Mouse (Mus musculus) 416B (cell line): Measurements from ENCODE around the gene Ahnak2.
"Not testable (repeated sequence)": the region's sequence is repeated elsewhere in the genome, so short reads cannot be mapped to it uniquely, and the experiment has no call there.

Experiments used
- DNase-seq: peaks from one replicate; pipeline ENCODE4 v3.0.0; 2011; ENCODE audit warnings: low read depth

The Ahnak2 gene

DNA sequence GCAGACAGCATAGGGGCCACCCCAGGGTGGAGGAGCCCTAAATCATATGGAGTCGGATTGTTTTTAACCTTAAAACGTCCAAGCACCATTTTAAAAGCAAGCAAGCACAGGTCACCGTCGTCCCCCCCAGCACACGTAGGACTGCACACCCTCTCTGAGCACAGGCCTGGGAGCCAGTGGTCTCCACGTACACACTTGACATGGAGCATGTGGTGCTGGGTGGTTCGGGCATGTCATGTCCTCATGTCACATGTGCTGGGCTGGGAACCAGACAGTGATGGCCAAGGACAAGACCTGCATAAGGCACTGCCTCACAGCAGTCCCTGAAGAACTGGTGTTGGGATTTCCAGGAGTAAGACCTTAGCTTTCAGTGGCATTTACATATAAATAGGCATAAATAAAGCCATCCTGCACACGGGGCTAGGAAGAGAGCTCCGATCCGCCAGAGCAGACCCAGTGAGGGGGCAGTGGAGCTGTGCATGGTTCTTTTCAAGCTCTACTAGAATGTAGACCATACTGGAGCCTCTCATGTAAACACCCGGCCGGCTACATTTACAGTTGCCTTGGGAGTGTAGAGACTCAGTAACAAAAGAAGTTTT lies 18.0 kb upstream of the Ahnak2 start:
- DNase-seq: no peak

DNA sequence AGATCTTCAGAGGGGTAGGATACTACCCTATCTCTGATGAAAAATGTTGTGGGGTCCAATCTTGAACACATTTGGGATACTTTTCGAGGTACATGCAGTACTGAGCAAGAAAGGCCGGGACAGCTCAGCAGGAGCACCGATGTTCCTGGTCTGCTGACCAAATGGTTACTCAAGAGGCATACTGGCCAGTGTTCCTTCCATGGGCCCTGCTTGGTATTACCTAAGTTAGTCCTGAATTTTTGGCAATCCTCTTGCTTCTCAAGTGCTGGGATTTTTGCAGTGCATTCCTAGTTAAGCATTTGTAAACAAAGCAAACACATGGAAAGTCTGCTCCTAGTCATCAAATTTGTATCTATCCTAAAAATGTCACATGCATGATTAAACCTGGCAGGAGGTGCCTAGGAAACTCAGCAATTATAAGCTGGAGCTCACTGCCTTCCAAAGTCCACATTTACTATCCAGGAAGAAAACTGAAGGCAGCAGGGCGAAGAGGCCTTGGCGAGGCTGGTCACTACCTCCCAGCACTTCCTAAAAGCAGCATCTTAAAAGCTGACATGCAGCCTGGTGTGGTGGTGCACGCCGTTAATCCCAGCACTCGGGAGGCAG lies 16.7 kb upstream of the Ahnak2 start:
- DNase-seq: no peak

DNA sequence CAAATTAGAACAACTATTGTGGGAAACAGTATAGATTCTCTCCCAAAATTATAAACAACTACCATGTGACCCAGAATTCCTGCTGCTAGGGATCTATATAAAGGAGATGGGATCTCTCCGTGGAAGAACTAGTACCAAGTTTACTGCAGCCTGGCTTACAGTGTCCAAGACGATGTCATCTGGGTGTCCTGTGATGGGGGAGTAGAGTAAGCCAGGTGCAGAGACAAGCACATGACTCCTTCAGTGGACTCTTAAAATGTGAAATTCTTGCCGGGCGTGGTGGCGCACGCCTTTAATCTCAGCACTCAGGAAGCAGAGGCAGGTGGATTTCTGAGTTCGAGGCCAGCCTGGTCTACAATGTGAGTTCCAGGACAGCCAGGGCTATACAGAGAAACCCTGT lies 14.4 kb upstream of the Ahnak2 start:
- not testable (repeated sequence) for DNase-seq

DNA sequence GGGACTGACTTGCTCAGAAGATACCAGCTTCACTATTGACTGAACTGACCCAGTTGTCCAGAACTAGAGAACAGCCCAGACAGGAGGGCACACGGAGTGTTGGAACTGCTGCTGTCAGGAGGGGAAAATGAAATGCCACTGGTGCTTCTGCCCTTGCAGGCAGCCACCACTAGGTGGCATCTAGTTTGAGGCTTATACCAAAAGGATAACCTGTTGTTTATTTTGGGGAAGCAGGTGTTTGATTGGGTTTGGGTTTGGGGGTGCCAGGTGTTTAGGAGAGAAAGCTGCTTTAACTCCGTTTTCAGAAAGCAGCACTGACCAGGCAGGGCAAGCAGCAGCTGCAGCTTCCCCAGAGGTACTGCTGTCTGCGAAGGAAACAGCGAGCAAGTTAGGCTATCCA lies 13.8 kb upstream of the Ahnak2 start:
- peak; percentile 53 for DNase-seq

DNA sequence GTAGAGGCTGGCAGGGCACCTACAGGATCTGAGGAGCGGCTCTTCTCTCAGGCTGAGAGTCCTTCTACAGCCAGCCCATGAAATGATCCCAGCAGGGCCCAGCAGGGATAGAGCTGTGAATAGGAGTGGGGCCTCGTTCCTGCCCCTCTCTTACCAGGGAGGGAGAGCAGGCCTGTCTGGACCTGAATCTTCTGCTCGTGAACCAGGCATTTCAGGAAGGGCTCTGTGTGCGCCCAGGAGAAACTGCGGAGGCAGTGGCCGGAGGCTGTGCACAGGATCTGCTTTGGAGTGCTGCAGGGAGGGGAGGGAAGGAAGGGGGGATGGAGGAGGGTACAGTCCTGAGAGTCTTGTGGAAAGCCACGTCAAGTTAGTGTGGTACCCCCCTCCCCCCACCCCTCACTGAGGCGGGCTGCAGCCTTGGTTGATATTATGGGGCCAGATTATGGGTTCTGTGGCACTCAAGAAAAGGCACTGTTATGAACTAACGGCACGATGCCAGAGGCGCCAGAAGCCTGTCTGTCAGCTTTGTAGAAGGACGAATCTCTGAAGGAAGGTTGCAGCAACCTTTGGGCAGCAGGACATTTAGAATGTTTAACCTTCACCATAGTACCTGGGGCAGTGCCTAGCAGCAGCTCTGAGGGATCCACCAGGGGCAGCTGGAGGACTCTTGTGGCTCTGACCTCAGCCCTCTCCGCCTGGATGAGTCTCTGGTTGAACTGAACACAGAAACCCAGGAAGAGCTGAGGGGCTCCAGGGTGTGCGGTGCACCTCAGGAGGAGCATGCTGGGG lies 12.4 kb upstream of the Ahnak2 start:
- no peak for DNase-seq

DNA sequence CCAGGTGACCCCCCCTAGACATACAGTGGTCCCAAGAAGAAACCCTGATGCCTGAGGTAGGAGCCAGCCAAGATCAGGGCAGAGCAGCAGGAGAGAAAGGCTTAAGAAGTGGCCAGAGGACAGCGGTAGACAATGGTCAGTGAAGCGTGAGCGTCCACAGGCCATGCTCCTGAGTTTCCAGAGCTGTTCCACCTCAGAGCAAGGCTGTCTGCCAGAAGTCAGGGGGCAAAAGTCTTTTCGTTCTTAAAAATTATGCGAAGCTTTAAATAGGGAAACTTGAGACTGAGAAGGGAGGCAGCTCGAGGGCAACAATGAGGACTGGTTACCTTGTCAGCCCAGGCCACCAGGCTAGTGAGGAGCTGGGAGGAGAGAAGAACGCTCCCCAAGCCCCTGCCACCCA lies 10.9 kb upstream of the Ahnak2 start:
- DNase-seq: no peak

DNA sequence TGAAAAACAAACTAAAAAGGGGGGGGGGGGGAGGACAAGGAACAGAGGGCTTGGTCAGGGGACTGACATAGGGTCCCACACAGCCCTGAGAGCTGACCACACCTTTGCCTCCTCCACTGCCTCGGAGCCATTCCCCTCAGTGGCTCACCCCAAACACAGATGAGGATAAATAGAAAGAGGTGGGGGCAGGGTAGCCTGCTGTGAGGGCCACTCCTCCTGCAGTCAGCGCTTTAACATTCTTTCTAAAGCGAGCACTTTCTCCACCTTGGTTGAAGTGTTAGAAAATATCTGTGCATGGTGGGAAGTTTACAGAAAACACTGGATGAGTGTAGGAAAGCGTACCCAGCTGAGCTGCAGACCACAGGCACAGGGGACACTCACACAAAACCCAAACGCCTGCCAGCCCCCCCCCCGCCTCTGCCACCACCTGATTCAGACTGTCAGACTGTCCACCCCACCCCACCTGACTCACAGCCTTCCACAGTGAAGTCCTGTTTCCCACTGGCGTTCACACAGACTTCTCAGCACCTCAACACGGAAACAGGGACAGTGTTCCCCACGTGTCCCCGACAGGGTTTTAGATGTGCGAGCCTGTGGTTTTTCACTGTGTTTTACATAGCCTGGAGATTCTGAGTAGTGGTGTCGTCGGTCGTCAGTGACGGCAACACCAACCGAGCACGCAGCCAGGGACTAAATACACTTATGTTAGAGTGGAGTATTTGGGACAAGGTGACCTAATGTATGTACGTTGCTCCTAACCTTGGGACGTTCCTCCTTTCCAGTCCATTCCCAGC lies 7.8 kb upstream of the Ahnak2 start:
- no peak for DNase-seq

DNA sequence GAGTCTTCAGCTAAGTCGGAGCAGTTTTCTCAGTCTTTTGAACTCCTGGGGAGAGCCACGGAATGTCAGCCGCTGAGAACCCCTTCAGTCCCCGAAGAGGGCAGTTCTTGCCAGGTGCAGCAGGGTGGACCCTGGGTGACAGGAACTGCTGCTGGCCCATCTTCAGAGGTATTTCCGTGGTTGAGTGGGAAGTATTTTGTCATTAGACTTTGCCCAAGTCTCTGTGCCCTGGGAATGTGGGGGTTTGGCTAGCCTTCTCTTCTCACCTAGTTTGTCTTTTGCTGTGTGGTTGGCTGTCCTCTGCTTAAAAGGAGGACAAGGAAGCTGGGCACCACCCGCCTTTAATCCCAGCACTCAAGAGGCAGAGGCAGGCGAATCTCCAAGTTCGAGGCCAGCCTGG lies 7.2 kb upstream of the Ahnak2 start:
- DNase-seq: no peak

DNA sequence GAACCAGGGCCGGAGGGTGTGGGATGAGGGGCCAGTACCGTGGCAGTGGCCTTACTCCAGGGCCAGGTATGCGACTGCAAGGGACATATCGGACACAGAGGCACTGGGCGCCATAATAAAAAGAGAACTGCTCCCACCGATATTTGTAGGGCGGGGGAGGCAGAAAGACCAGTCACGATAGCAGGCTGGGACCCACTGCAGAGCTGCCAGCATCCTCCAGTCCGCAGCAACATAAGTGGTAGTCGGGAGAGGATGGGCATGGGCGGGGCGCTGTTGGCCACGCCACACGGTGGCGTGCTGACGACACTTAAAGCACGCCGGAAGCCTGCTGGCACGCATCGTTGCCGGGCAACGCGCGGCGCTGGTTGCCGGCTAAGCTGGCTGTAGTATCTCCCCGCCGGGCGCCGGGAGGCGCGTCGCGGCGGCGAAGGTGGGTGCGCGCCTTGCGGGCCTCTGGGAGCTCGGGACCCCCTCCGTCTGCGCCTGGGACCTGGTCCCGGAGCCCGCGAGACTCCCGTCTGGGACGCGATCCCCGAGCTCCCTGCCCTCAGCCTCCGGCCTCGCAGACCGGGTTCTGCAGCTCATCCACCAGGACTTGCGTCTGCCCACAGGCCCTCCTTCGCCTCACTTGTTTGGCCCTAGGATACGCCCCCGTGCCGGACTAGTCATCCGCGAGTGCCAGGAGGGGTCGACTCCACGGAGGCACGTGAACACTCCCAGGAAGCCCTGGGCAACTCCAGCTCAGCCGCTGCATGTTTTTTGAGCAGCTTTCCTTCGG lies 6.3 kb upstream of the Ahnak2 start, which contains the start of gene Clba1:
TSS of gene Clba1 (plus strand) at position 351 of the 778 bp plus-strand sequence.
- peak; percentile 91 for DNase-seq

DNA sequence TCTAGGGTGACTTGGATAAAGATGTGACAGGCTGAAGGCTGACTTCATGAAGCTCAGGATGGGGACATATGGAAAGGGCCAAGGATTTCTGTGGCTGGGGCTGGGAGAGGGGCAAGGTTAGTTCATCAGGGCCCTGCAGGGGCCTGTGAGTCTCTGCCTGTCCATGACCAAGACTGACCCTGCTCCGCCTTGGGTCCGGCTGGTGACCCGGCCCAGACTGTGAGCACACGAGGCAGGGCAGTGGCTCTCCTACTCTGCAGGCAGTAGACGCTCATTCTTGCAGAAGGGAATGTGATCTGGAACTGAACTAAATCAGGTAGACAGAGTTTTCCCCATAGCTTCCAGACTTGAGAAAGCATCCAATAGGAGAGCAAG lies 5.7 kb upstream of the Ahnak2 start:
- no peak for DNase-seq

DNA sequence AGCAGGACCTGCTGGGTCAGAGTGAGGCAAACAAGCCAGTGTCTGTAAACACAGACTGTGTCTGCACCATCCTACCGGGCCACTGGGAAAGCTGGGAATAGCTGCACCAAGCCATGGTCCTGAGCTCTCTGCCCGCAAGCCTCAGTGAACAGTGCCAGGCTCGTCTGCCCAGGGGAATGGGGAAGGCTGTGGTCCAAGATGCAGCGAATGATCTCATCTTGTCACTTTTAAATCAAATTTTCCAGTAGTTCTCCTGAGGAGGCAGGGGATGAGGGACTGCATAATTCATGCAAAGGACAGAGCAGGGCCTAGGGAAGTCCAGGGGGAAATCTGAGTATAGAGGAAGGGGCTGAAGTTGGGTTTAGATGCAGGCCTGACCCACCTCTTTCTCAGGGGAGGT lies 5.3 kb upstream of the Ahnak2 start:
- DNase-seq: no peak

DNA sequence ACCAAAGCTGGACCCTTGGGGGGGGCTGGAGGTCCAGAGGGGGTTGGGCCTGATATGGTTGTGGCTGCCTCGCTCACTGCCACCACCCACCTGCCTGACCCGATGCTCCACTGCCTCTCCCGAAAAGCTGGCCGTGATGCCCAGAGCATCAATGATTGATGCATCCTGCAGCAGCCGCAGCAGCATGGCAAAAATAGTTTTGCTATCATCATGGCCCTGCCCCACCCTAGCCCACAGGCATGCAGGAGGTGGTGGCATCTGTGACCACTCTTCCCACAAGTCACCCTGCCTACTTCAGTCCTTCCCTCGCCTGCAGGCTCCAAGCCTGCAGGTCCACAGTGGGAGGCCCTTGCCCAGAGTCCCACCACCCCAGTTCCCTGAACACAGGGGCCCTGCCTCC lies 3.6 kb upstream of the Ahnak2 start:
- no peak for DNase-seq

DNA sequence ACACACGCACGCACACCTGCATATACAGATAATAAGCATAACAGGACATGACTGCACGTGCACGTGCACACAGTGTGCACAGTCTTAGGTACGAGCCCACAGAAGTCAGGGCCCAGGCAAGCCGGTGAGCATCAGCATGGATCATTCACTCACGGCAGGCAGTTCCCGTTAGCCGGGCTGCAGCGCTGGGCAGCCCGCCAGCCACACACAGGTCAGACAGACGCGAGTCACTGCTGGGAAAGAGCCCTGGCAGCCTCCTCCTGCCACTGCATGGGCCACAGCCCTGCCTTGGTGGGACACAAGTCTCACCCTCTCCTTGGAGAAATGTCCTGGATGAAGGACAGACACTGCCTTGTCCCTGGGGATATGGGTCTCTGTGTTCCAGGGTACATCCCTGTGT lies 1.6 kb upstream of the Ahnak2 start:
- no peak for DNase-seq

DNA sequence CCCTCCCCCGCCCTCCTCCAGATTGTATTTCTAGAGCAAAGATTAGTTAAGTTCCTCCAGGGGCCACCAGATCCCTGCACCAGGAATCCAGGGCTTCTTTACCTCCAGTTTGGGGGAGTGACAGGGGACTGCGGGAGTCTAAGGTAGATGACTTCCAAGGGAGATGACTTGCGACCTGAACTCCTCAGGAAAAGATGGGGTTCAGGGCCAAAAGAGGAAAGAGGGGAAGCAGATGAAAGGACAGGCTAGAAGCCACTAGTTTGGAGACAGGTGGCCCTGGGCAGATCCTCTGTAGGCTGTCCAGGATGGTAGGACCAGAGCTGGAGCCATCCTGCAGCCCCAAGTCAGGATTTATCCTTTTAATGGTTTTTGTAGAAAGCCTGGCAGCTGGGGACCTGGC lies 460 bp upstream of the Ahnak2 start:
- no peak for DNase-seq

DNA sequence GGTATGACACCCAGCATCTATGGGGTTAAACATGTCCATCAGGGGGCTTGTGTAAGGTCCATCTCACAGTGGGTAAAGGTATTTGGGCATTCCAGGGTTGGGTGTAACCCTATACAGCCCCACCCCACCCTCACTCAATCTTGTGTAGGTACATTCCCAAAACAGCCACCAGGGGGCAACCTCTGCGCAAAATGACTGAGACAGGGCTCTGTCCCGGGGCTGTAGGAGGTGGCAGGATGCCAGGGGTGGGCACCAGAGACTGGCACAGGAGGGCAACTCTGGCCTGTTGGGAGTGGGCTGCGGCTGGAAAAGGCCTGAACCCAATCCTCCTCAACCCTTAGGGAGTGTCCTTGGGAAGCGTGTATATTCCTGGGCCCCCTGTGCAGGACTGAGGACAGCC lies 2.0 kb downstream of the Ahnak2 start:
- DNase-seq: peak; percentile 58

DNA sequence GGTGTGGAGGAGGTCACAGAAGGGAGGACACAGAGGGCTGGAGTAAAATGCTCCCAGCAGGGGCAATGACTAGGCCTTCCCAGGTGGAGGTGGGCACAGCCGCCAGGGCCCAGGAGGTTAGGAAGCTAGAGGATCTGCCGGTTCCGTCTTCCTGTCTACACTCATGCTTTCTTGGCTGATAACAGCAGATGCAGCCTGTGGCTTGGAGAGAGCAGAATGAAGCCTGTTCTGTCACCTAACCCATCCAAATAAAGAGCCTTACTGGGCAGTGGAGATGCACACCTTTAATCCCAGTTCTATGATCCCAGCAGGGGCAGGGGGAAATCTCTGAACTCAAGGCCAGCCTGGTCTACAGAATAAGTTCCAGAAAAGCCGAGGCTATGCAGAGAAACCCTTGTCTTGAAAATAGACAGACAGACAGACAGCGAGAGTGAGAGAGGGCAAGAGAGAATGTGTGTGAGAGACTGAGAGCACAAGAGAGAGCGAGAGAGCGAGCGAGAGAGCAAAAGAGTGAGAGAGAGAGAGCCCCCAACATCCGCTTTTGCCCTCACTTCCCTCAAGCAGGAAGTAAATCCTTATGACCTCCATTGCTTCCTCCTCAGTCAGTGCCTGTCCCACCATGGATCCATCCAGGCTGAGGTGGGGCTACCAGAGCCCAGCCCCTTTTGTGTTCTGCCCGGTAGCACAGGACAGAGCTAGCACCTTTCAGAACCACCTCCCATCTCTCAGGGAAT lies 3.1 kb downstream of the Ahnak2 start:
- DNase-seq: no peak

DNA sequence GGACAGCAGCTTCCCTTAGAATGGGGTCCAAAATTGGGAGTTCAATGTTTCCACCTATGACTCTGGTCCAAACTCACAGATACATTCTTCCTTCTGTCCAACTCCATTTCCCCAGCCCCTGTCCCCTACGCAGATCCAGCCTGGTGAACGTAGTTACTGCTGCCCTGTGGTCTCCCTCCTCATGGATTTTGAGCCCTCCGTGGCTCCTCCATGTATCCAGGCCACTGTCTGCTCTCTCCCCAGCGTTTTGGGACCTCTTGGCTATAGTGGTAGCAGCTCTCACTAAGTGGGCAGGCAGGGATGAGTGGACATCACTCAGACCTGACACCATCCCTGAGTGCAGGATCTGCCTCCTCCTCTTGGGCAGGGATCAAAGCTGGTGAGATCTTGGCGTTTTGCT lies 3.7 kb downstream of the Ahnak2 start:
- no peak for DNase-seq

DNA sequence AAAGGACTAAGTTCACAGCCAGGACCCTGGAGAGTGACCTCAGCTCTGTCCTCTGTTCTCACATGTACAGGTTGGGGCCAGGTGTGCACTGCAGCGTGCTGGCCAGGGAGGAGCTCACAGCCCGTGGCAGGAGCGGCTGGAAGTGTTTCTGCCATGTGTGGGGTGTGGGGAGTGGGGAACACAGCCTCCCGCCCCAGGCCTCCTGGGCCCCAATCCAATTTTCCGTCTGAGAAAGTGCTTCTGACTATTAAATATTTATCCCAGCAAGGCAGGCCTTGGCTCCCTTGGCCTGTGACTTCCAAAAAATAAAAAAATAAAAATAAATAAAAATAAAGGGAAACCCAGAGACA lies 4.2 kb downstream of the Ahnak2 start:
- no peak for DNase-seq

DNA sequence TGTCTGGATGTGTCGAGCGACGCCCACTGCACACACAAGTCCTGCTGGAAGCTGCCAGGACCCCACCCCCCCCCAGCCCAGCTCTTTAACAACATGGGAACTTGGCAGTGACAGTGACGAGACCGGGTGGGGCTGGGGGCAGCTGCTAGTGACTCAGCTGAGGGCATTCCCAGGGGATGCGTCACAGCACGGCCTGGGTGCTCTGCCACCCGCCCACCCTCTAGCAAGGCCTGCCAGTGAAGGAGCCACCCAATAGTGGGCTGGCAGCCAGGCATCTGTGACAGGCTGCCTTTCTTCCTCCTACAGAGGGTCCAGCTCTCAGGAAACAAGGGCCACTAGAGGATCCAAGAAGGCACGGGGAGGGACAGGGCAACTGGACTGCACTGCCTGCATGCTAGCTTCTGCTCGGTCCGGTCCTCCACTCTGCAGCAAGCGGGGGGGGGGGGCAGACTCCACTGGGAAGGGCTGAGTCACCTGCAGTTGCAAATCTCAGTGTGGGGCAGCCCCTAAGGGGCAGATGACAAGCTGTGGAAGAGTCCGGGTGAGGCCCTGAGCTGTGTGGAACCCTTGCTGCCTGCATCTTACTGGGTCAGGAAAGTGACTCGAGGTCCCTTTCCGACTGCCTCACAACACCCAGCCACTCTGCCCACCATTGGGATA lies 4.7 kb downstream of the Ahnak2 start:
- no peak for DNase-seq

DNA sequence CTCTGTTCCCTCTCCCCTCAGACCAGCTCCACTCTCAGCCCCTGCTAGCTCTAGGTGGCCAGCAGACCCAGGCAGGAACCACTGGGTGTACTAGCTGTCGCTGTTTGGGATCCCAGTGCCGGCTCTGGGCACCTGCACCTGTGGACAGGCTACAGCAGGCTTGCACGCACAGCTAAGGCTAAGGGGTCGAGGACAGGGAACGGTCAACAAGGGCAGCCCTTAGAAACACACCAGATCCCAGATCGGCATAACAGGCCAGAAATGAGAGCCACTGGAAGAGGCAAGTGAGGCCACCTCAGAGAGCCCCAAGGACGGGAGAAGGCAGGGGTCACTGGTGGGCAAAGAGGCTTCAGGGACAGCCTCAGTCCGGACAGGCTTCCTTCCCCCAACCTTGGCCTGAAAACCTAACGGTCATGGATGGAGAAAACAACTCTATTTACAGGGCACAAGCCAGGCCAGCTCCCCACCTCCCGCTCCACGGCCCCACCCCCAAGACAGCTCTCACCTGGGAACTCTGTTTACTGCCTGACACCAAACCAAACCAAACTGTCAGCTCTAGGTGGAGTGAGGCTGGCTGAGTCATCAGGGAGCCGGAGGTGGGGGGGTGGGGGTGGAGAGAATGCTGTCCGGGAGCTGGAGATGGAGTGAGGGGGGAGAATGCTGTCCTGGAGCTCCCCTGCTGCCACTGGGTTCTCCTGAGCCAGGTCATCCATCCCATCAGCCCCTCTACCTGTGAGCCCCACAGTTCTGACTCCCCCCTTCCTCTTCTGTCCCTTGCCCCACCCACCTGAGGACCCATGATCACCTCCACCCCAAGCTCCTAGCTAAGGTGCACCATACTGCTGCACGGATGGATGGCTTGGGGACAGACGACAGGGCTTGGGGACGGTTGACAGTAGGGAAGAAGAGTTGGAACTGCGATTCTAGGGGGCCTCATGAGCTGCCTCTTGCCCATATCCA lies 5.6 kb downstream of the Ahnak2 start:
- DNase-seq: peak; percentile 17
